Mouse (Mus musculus): ENCODE results near the gene Coasy.

- TF ChIP-seq TAL1 (IDR thresholded peaks at IDR 0.05; ENCODE audit: low read length) = no peak
- no peak for TF ChIP-seq GATA1 (IDR thresholded peaks at IDR 0.05; ENCODE audit: low read length)
Measured at GRCm38 (mm10) chr11:101103011-101103410, 20.6 kb downstream of the Coasy start.

Measured in erythroblast, embryonic 14.5 days (primary cell).